In the genomic region with DNA sequence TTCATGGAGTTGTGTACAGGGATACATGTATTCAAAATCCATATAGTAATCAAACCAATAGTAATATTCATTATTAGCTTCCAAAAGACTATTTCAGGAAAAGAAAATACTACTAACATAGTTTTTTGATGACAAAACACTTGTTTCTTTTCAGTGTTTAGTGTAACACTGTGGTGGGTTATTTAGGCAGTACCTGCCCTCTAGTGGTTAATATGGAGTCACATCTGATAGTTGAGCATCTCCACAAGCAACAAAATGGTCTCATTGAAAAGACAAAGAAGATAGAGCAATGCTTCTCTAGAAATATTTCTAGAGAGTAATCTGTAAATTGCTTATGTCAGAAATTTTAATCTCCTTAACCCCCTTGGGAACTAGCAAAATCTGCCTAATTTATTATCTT, we compare ENCODE assay signal across 12 mouse cellular contexts. TPM values are rescaled to one million over a fixed set of nuclear protein-coding genes. Genes with fewer than 3 reads are reported as not detected.
DNase-seq lines count a peak whose midpoint lies in the region; ATAC-seq and TF ChIP-seq lines count a peak whose summit lies in the region.
"Had no signal": no experiment of that assay in that cellular context is flagged by ENCODE, and none has a peak within 500 bp of the region (broad histone marks: within the 10 kb centered on the region; RNA-seq: fewer than 3 reads in every experiment).

No protein-coding gene starts in this region.

- peak; percentile 70 for DNase-seq in hindbrain, embryonic 14.5 days (ENCODE audit: low spot score)
- DNase-seq in 416B (ENCODE audit: low read depth) = peak; percentile 42
- no peak for DNase-seq in CH12.LX (ENCODE audit: extremely low read depth)
- no peak for DNase-seq in MN1 (ENCODE audit: low spot score)
- DNase-seq in heart, adult 11 months = no peak
- DNase-seq in heart, postnatal 14 days = no peak
- DNase-seq: kidney, postnatal 10 days; lung, postnatal 4 days had no signal

- H3K9ac ChIP-seq in hindbrain, embryonic 14.5 days = no peak overlapping the region
- H3K9ac ChIP-seq in hindbrain, embryonic 12.5 days = no peak overlapping the region
- no peak overlapping the region for H3K9ac ChIP-seq in CH12.LX (ENCODE audit: insufficient read depth, low read depth)

- dilution Hi-C loops in CH12.LX (cut with MboI; ENCODE audit: extremely low pct_ligation_motif_present, extremely low pct_unique_long_range_greater_than_20kb, low sequenced_read_pairs) = no loop called here

- TF ChIP-seq POLR2A in CH12.LX (IDR thresholded peaks at IDR 0.05; ENCODE audit: low read depth, low read length) = no peak
- no peak for TF ChIP-seq POLR2A in embryonic fibroblast, embryonic 13.5 days (IDR thresholded peaks at IDR 0.05; ENCODE audit: low read depth, low read length)

- peak; percentile 57 for TF ChIP-seq RAD21 in CH12.LX (IDR thresholded peaks at IDR 0.05; ENCODE audit: low read depth, low read length)

- peak in 1 of 2 experiments; percentile 63; a peak in 2 of 4 replicates for TF ChIP-seq CTCF in CH12.LX (conservative IDR thresholded peaks at IDR 0.05 in 1 of 2, IDR thresholded peaks at IDR 0.05 in 1 of 2; ENCODE audit: low read depth in 2 of 2, low read length in 2 of 2)
- no peak for TF ChIP-seq CTCF in embryonic fibroblast, embryonic 13.5 days (IDR thresholded peaks at IDR 0.05; ENCODE audit: borderline replicate concordance, insufficient read depth, low read length)

- no peak overlapping the region for H3K27ac ChIP-seq in hindbrain, embryonic 14.5 days
- no peak overlapping the region for H3K27ac ChIP-seq in hindbrain, embryonic 12.5 days
- H3K27ac ChIP-seq in CH12.LX (ENCODE audit: insufficient read depth, low read depth) = no peak overlapping the region
- H3K27ac ChIP-seq in embryonic fibroblast, embryonic 13.5 days (ENCODE audit: insufficient read depth, low read length) = peak overlapping the region; percentile 87; the same call in 1 of the 2 replicates

- no peaks in the 10 kb centered on the region for H3K9me3 ChIP-seq in hindbrain, embryonic 14.5 days (ENCODE audit: control insufficient read depth, low read length)
- H3K9me3 ChIP-seq in hindbrain, embryonic 12.5 days (replicated peaks) = no peaks in the 10 kb centered on the region
- no peaks in the 10 kb centered on the region for H3K9me3 ChIP-seq in CH12.LX (replicated peaks; ENCODE audit: low read length)

- H3K36me3 ChIP-seq in hindbrain, embryonic 14.5 days (replicated peaks; ENCODE audit: control insufficient read depth, insufficient read depth) = peaks cover 78% of the 10 kb centered on the region
- peaks cover 73% of the 10 kb centered on the region for H3K36me3 ChIP-seq in hindbrain, embryonic 12.5 days
- peaks cover 61 to 90% of the 10 kb centered on the region in 2 experiments for H3K36me3 ChIP-seq in CH12.LX (replicated peaks in 1 of 2; ENCODE audit: control insufficient read depth in 1 of 2, insufficient read depth in 1 of 2, low read length in 1 of 2)

- no peaks in the 10 kb centered on the region; the same call in 1 of the 2 replicates for H3K79me2 ChIP-seq in CH12.LX (replicated peaks; ENCODE audit: control insufficient read depth, extremely low read depth, insufficient read depth, poor library complexity, severe bottlenecking)

- TF ChIP-seq EP300 in CH12.LX (IDR thresholded peaks at IDR 0.05; ENCODE audit: low read length) = no peak

- intact Hi-C loops in heart, postnatal 14 days (cut with DNase I) = loop anchor here (10.0 kb wide), 1 partner anchor 676 kb away; no protein-coding TSS in a partner anchor

- no peak overlapping the region for H3K4me2 ChIP-seq in hindbrain, embryonic 14.5 days (replicated peaks)
- H3K4me2 ChIP-seq in hindbrain, embryonic 12.5 days (replicated peaks) = no peak overlapping the region
- no peak overlapping the region for H3K4me2 ChIP-seq in CH12.LX (ENCODE audit: insufficient read depth, low read depth, poor library complexity, severe bottlenecking)

- in situ Hi-C loops in CH12.LX (cut with MboI; ENCODE audit: low pct_ligation_motif_present, low pct_unique_long_range_greater_than_20kb, low sequenced_read_pairs) = no loop called here

- H3K4me3 ChIP-seq in hindbrain, embryonic 14.5 days (replicated peaks; ENCODE audit: low read length) = no peak overlapping the region
- no peak overlapping the region for H3K4me3 ChIP-seq in hindbrain, embryonic 12.5 days
- H3K4me3 ChIP-seq in CH12.LX (replicated peaks in 1 of 3; ENCODE audit: low read depth in 2 of 3, low read length in 2 of 3, poor library complexity in 1 of 3) = no peak overlapping the region
- no peak overlapping the region for H3K4me3 ChIP-seq in embryonic fibroblast, embryonic 13.5 days (ENCODE audit: insufficient read depth, low read length)

- no peak for ATAC-seq in hindbrain, embryonic 14.5 days (ENCODE audit: low FRiP score)
- ATAC-seq in hindbrain, embryonic 12.5 days (ENCODE audit: low FRiP score) = no peak

- no peaks in the 10 kb centered on the region for H3K4me1 ChIP-seq in hindbrain, embryonic 14.5 days (replicated peaks; ENCODE audit: control insufficient read depth, insufficient read depth, low read length)
- H3K4me1 ChIP-seq in hindbrain, embryonic 12.5 days = no peaks in the 10 kb centered on the region
- no peaks in the 10 kb centered on the region for H3K4me1 ChIP-seq in CH12.LX (ENCODE audit: control insufficient read depth in 1 of 2, insufficient read depth in 2 of 2)
- H3K4me1 ChIP-seq in embryonic fibroblast, embryonic 13.5 days (ENCODE audit: control insufficient read depth, insufficient read depth, low read length) = peaks cover 3% of the 10 kb centered on the region

- H3K27me3 ChIP-seq in hindbrain, embryonic 14.5 days (ENCODE audit: control insufficient read depth, insufficient read depth, low read length) = no peaks in the 10 kb centered on the region
- no peaks in the 10 kb centered on the region for H3K27me3 ChIP-seq in hindbrain, embryonic 12.5 days
- no peaks in the 10 kb centered on the region for H3K27me3 ChIP-seq in CH12.LX (replicated peaks)

TF ChIP-seq in CH12.LX, 34 proteins besides CTCF, POLR2A, EP300 and RAD21:
- TF ChIP-seq SMC3 (IDR thresholded peaks at IDR 0.05; ENCODE audit: low read depth, low read length) = peak; percentile 41
- TF ChIP-seq MEF2A (IDR thresholded peaks at IDR 0.05; ENCODE audit: borderline replicate concordance, low read depth, low read length) = no peak
- TF ChIP-seq MXI1 (IDR thresholded peaks at IDR 0.05; ENCODE audit: low read depth, low read length) = no peak

RNA-seq across cellular contexts. Expression of gene Exoc1, which starts 11.7 kb away (rescaled TPM):
- polyA plus RNA-seq in hindbrain, embryonic 14.5 days (2014; fragmentation: Nextera tagmentation; extraction: Ambion mirVana) = 59.1 and 62.1 TPM in 2 replicates
- 58.1 and 61.1 TPM in 2 replicates for polyA plus RNA-seq in hindbrain, embryonic 12.5 days (2016; fragmentation: Nextera tagmentation; extraction: Ambion mirVana)
- total RNA-seq in CH12.LX (2012; rRNA removed) (26.6 and 32.9 TPM in 2 replicates), CH12.LX (2014; rRNA removed) (30.4 and 41.3 TPM in 2 replicates)
- polyA plus RNA-seq in CH12.LX (2012; ENCODE audit: insufficient read length, low read depth) = 32.6 and 36.2 TPM in 2 replicates
- polyA plus RNA-seq in embryonic fibroblast, embryonic 13.5 days (2011; ENCODE audit: insufficient read length, low read depth, missing spikeins) = 38.3 and 43.2 TPM in 2 replicates
- 10 to 100 TPM; 14.3 to 15.2 TPM for total RNA-seq in heart, postnatal 14 days (2021)

RNA-seq across cellular contexts. Expression of gene Cep135, which starts 47.7 kb away (rescaled TPM):
- polyA plus RNA-seq in hindbrain, embryonic 14.5 days (2014; fragmentation: Nextera tagmentation; extraction: Ambion mirVana) = 3.6 and 4.2 TPM in 2 replicates
- polyA plus RNA-seq in hindbrain, embryonic 12.5 days (2016; fragmentation: Nextera tagmentation; extraction: Ambion mirVana) = 8.2 and 8.3 TPM in 2 replicates
- total RNA-seq in CH12.LX (2012; rRNA removed) (8.0 and 10.3 TPM in 2 replicates), CH12.LX (2014; rRNA removed) (11.9 and 12.1 TPM in 2 replicates)
- polyA plus RNA-seq in CH12.LX (2012; ENCODE audit: insufficient read length, low read depth) = 11.7 and 12.0 TPM in 2 replicates
- polyA plus RNA-seq in embryonic fibroblast, embryonic 13.5 days (2011; ENCODE audit: insufficient read length, low read depth, missing spikeins) = 7.4 and 9.7 TPM in 2 replicates
- 1 to 10 TPM; 3.9 to 4.1 TPM for total RNA-seq in heart, postnatal 14 days (2021)

RNA-seq across cellular contexts. Expression of gene Gm7271, which starts 57.0 kb away (rescaled TPM):
- 0.61 TPM in 1 of 2 replicates, not detected in the other for polyA plus RNA-seq in hindbrain, embryonic 14.5 days (2014; fragmentation: Nextera tagmentation; extraction: Ambion mirVana)
- 0.70 and 3.2 TPM in 2 replicates for polyA plus RNA-seq in hindbrain, embryonic 12.5 days (2016; fragmentation: Nextera tagmentation; extraction: Ambion mirVana)
- total RNA-seq in CH12.LX (2012; rRNA removed) (not detected in 2 replicates), CH12.LX (2014; rRNA removed) (not detected in 2 replicates)
- polyA plus RNA-seq in CH12.LX (2012; ENCODE audit: insufficient read length, low read depth) = not detected in 2 replicates
- not detected in 2 replicates for polyA plus RNA-seq in embryonic fibroblast, embryonic 13.5 days (2011; ENCODE audit: insufficient read length, low read depth, missing spikeins)
- not detected for total RNA-seq in heart, postnatal 14 days (2021)
- polyA plus RNA-seq: gonadal fat pad, adult 2 months; limb, embryonic 11.5 days had no signal

Comparison
In these comparisons a context has a peak if more than half of its experiments do, and no peak if none do; other contexts are left out.
1. DNase-seq: peak in hindbrain, embryonic 14.5 days (single experiment) and 416B (single experiment); none in CH12.LX (single experiment), MN1 (single experiment), heart, adult 11 months (single experiment) and heart, postnatal 14 days (0 of 2).